Comparison of ENCODE assay signal across 18 mouse cellular contexts in the genomic region with DNA sequence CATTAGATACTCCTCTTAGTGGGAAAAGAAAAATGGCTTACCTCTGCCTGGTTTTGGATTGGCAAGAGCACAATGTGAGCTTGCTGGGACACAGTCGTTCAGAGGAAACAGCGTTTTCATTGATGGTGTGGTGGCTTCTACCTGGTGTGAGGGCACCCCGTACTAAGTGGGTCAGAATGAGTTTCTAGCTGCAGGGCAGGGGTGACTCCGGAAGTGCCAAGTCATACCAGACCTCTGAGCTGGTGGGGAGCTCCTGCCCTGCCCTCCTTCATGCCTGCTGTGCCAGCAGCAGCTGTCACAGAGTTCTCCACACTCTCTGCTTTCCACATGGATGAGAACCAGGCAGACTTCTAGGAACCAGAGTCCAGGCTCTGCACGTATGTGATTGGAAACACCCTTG.
DNase-seq lines count a peak whose midpoint lies in the region; ATAC-seq and TF ChIP-seq lines count a peak whose summit lies in the region.
"Had no signal": no experiment of that assay in that cellular context is flagged by ENCODE, and none has a peak within 500 bp of the region (broad histone marks: within the 10 kb centered on the region; RNA-seq: fewer than 3 reads in every experiment).

No protein-coding gene starts in this region.

- no peaks in the 10 kb centered on the region for H3K36me3 ChIP-seq in kidney, postnatal 0 days (ENCODE audit: insufficient read depth, low read length)
- H3K36me3 ChIP-seq in forebrain, postnatal 0 days (ENCODE audit: insufficient read depth) = no peaks in the 10 kb centered on the region
- H3K36me3 ChIP-seq: embryonic facial prominence, embryonic 10.5 days; G1E; midbrain, embryonic 13.5 days; stomach, embryonic 15.5 days had no signal

- H3K4me3 ChIP-seq in kidney, postnatal 0 days (replicated peaks; ENCODE audit: low read depth, low read length) = no peak overlapping the region
- no peak overlapping the region for H3K4me3 ChIP-seq in forebrain, postnatal 0 days (ENCODE audit: low read depth, low read length)
- H3K4me3 ChIP-seq: embryonic facial prominence, embryonic 10.5 days; erythroblast, embryonic 14.5 days; midbrain, embryonic 13.5 days; stomach, embryonic 15.5 days had no signal

- H3K4me1 ChIP-seq in kidney, postnatal 0 days (replicated peaks; ENCODE audit: insufficient read depth, low read length) = no peaks in the 10 kb centered on the region
- no peaks in the 10 kb centered on the region for H3K4me1 ChIP-seq in forebrain, postnatal 0 days (ENCODE audit: insufficient read depth)
- H3K4me1 ChIP-seq: embryonic facial prominence, embryonic 10.5 days; midbrain, embryonic 13.5 days; stomach, embryonic 15.5 days had no signal

- TF ChIP-seq CTCF in kidney, postnatal 0 days (IDR thresholded peaks at IDR 0.05; ENCODE audit: low read depth) = no peak
- TF ChIP-seq CTCF in forebrain, postnatal 0 days (IDR thresholded peaks at IDR 0.05; ENCODE audit: low read depth) = no peak

- no peak overlapping the region for H3K27ac ChIP-seq in kidney, postnatal 0 days
- no peak overlapping the region for H3K27ac ChIP-seq in forebrain, postnatal 0 days (ENCODE audit: low read depth, low read length)
- H3K27ac ChIP-seq: embryonic facial prominence, embryonic 10.5 days; midbrain, embryonic 13.5 days; stomach, embryonic 15.5 days had no signal

- H3K9ac ChIP-seq in kidney, postnatal 0 days (ENCODE audit: low read depth, low read length) = no peak overlapping the region
- H3K9ac ChIP-seq in forebrain, postnatal 0 days = no peak overlapping the region
- H3K9ac ChIP-seq: midbrain, embryonic 13.5 days; stomach, embryonic 15.5 days had no signal

- no peaks in the 10 kb centered on the region for H3K27me3 ChIP-seq in kidney, postnatal 0 days (ENCODE audit: insufficient read depth, low read length)
- H3K27me3 ChIP-seq in forebrain, postnatal 0 days (ENCODE audit: insufficient read depth, low read length) = no peaks in the 10 kb centered on the region
- H3K27me3 ChIP-seq: midbrain, embryonic 13.5 days; stomach, embryonic 15.5 days had no signal

- 72% methylated on average over 5 of the region's 5 CpGs for WGBS in kidney, postnatal 0 days
- 74% methylated on average over 5 of the region's 5 CpGs for WGBS in forebrain, postnatal 0 days

- H3K4me2 ChIP-seq in kidney, postnatal 0 days (ENCODE audit: low read length) = no peak overlapping the region
- H3K4me2 ChIP-seq in forebrain, postnatal 0 days (ENCODE audit: low read depth) = no peak overlapping the region
- H3K4me2 ChIP-seq: midbrain, embryonic 13.5 days; stomach, embryonic 15.5 days had no signal

- DNase-seq in cerebellum, postnatal 10 days = peak; percentile 8 to 28
- no peak for DNase-seq in kidney, postnatal 0 days (ENCODE audit: low spot score)
- no peak for DNase-seq in kidney, adult 11 months
- DNase-seq in induced T-regulatory cell, adult 2 months (ENCODE audit: low read depth) = peak; percentile 55
- DNase-seq in forebrain, postnatal 0 days = no peak
- DNase-seq in frontal cortex, postnatal 25 days (ENCODE audit: low spot score in 2 of 2) = no peak
- DNase-seq: cerebellum, postnatal 25 days; lung, postnatal 36 days; right cerebral cortex, adult 18-20 months; spleen, adult 18-20 months; thymus, postnatal 14 days had no signal

- no peaks in the 10 kb centered on the region for H3K9me3 ChIP-seq in kidney, postnatal 0 days (replicated peaks; ENCODE audit: low read length)
- H3K9me3 ChIP-seq in forebrain, postnatal 0 days (ENCODE audit: low read length) = no peaks in the 10 kb centered on the region
- H3K9me3 ChIP-seq: embryonic facial prominence, embryonic 10.5 days; G1E; midbrain, embryonic 13.5 days; stomach, embryonic 15.5 days had no signal

- ATAC-seq in cerebellum, adult (ENCODE audit: insufficient number of reproducible peaks, low FRiP score, low TSS enrichment) = no peak
- 0 out of 2 replicates have a peak, but pooled peaks have one; percentile 29 for ATAC-seq in kidney, postnatal 0 days (replicated peaks; ENCODE audit: low FRiP score, low read depth)
- 0 out of 2 replicates have a peak, but pooled peaks have one; percentile 23 for ATAC-seq in neutrophil, adult 5-6 weeks (ENCODE audit: extremely low read depth, insufficient number of reproducible peaks, low FRiP score, poor library complexity, severe bottlenecking)
- ATAC-seq in forebrain, postnatal 0 days = no peak
- ATAC-seq: midbrain, embryonic 13.5 days had no signal

Comparison
In these comparisons a context has a peak if more than half of its experiments do, and no peak if none do; other contexts are left out.
1. DNase-seq: peak in cerebellum, postnatal 10 days (2 of 2) and induced T-regulatory cell, adult 2 months (single experiment); none in kidney, postnatal 0 days (single experiment), kidney, adult 11 months (single experiment), forebrain, postnatal 0 days (single experiment) and frontal cortex, postnatal 25 days (0 of 2).
2. ATAC-seq: peak in kidney, postnatal 0 days (single experiment) and neutrophil, adult 5-6 weeks (single experiment); none in cerebellum, adult (single experiment) and forebrain, postnatal 0 days (single experiment).